Mouse (Mus musculus) testis, adult 2 months (tissue): Measurements from ENCODE around the gene Dek.

Source experiments
- CTCF ChIP-seq: fragments of 200-500 bp; IDR thresholded peaks from 2 replicates; pipeline ENCODE4 v1.5.1; 2012; ENCODE audit warnings: low read depth, mild to moderate bottlenecking, inconsistent platforms, low read length, moderate library complexity; ENCODE audit not compliant: control insufficient read depth, insufficient read depth, insufficient replicate concordance
- POLR2A ChIP-seq: fragments of 200-500 bp; IDR thresholded peaks from 2 replicates; pipeline ENCODE4 v1.6.1; 2012; ENCODE audit warnings: low read depth, mild to moderate bottlenecking, inconsistent platforms, low read length, moderate library complexity; ENCODE audit not compliant: control insufficient read depth

DNA sequence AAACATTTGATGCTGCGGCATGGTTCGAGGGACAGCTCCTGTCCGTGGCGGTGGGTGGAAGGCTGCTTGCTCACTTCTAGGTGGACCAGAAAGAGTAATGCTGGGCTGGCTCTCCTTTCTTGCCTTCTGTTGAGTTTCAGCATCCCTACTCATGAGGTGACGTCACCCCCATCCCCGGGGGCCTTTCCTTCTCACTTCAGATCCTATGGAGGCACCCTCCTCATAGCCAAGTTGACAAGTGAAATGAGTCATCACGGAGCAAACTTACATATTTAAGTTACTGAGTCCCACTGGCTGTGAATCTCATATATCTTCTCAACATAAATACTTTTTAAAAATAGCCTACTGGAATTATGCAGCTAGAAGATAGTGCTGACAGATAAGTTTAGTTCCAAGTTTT, 28.8 kb upstream of the Dek start:
- TF ChIP-seq CTCF (no peak), POLR2A (no peak)
